Mouse (Mus musculus) CH12F3 (cell line): ENCODE results near the gene Bgn.

Experiments
- in situ Hi-C: fragments of 300-500 bp; cut with MboI; formaldehyde crosslinking; loops from 2 replicates; pipeline ENCODE4 v1.14.3; 2020; ENCODE audit warnings: low sequenced_read_pairs

Bgn gene

DNA sequence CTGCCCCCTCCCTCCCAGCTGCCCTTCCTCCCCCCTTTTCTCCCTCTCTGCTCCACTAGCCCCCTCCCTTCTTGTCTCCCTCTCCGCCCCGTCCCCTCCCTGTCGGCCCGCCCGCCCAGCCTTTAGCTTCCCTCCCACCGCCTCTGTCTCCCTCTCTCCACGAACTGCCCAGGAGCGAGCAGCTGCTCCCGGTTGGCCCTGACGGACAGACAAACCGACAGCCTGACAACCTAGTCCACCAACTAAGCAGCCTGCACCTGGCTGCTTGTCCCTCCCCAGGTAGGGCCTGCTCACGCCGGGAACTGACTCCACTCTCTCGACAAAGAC is at the start of gene Bgn:
TSS of gene Bgn (plus strand) at position 119 of the 327 bp plus-strand sequence.
- in situ Hi-C loops: no loop called here

DNA sequence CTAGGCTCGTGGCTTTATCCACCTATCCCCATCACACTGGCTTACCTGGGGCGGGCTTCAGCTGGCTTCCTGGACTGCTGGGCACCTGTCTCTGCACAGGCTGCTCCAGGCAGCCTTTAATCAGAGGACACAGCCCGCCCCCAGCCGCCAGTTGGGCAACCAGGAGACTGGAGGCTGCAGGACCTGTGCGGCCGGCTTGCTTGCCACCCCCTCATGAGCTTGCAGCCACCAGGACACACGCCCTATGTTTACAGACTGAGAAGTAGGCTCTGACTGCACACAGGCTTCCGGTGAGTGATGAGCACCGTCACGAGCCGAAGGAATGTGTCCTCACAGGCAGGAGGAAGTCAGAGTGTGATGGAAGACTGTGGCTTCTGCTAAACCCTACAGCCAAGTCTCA is 48.1 kb upstream of the Bgn start, which contains the start of gene Trex2:
TSS of gene Trex2 (minus strand) at position 93 of the 400 bp plus-strand sequence.
- in situ Hi-C loops: no loop called here

DNA sequence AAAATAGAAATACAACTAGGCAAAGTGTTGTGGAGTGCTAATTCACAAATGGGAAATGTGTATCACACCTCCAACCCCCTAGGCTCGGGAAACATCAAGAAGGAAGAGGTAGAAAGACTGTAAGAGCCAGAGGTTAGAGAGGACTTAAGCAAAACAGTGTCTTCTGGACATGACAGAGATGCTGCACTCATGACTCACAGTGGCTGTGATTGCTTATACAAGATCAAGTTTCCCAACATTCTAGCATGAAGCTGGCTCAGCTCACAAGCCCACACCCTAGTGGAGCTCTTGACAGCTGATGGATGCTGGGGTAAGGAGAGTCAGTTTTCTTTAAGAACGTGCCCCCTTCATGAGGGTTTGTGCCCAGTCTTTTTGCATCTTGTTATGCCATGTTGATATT is 42.0 kb upstream of the Bgn start:
- in situ Hi-C loops: no loop called here

DNA sequence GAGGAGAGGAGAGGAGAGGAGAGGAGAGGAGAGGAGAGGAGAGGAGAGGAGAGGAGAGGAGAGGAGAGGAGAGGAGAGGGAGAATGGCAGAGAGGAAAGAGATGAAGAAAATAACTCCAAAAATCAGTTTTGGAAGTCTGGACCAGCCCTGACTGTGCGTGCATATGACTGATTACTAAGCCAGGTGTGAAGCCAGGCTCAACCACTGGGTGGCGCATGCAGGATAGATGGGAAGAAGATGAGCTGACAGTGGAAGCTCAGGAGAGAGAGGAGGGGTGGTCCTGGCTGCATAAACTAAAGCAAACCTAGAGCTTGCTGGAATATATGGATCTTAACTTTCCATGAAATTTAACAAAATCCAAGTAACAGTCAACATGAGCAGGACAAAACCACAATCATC is 31.5 kb upstream of the Bgn start:
- in situ Hi-C loops: no loop called here

DNA sequence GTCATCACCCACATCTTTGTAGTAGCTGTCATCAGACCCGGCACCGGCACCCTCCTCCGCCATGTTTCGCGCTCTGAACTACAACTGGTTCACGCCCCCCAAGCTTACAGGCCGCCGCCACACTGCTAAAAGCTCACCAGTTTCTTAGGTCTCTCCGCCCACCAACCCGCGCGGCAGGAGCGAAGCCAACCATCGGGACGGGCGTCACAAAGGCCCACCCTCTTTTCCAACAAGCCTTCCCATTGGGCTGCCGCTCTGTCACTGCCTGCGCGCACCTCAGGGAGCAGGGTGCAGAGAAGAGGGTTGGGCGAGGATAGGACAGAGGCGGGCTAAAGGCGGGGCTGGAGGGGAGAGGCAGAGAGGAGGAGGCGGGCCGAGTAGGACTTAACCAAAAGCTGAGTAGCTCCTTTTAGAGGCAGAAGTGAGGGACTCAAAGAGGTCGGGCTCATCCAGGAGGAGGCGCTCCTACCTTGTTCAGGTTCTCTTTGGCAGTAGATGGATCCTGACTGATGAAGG is 24.5 kb upstream of the Bgn start, which contains the start of gene Haus7:
TSS of gene Haus7 (minus strand) at position 168 of the 516 bp plus-strand sequence.
- in situ Hi-C loops: no loop called here

DNA sequence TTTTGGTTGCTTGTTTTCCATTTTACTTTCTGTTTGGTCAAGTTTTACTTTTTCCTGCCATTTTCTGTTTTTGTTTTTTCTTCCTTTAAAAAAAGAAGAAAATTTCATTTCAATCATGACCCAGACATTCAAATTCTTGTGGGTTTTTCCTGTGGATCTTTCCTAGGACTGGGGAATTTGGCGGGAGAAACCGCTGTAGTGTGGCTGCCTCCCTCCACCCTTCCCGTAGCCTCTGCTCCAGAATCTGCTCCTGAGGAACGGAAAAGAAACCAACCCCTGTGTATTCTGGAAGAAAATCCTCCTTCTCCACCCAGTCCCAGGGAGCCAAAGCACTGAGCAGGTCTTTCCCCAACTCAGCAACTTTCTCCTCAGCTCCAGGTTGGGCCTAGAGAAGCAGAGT is 22.6 kb upstream of the Bgn start:
- in situ Hi-C loops: no loop called here

DNA sequence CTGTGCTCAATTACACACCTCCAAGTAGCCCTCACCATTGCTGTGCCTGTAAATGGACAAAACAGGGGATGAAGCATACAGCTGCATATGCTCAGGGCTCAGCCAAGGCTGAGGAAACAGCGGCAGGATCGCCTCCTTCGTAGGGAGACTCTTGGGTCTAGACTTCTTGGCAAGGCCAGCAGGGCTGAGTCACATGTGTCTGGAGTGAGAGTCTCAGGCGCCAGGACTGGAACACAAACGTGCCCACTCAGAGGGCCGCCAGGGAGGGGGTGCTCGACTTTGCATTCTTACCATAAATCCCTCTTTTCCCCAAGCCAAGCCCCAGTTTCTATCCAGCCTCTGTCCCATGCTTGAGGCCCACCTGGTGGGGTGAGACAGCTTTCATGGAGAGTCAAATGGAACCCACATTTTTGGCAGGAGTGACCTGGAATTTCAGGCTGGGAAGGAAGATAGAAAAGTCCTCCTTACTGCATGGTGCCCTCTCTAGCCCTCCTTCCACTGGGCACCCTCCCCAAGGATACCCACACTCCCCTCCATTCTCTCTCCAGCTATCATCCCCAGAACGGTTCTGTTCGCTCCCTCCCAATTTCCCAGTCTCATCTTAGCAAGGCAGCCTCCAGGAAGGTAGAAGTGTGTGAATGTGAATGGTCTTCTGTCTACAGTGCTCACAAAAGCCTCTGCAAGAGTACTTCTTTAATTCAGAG is 17.8 kb upstream of the Bgn start:
- in situ Hi-C loops: no loop called here

DNA sequence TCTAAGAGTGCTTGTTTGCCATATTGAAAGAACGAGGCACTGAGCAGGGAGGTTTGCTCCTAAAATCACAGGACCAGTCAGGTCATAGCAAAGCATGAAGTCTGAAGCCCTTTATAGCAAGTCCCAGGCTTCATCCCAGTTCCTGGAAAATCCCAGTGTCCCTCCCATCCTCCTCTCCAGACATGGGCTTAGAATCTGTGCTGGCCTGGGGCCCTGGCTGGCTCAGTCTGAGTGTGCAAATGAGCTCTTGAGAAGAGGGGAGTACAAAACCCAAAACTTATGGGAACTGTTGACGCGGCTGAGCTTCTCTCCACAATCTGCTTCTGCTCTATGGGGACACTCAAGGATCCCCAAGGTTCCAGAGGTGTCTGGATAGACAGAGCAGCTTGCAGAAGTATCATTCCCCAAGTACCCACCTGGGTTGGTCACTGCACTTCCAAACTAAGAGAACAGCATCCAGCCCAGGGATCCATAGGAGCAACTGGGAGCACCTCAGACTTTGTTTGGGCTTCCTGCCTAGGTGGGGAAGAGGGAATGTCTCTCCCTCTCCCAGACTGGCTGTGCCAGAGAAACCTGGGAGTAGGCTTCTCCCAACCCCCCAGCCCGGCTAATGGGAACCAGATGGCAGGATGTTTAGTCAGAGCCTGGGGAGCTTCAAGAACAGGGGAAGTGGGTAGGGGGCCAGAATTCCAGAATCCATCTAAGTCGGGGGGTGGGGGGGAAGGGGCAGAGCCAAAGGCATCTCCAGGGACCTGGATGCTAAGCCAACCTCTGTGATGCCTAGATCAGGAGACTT is 15.8 kb upstream of the Bgn start:
- in situ Hi-C loops: no loop called here

DNA sequence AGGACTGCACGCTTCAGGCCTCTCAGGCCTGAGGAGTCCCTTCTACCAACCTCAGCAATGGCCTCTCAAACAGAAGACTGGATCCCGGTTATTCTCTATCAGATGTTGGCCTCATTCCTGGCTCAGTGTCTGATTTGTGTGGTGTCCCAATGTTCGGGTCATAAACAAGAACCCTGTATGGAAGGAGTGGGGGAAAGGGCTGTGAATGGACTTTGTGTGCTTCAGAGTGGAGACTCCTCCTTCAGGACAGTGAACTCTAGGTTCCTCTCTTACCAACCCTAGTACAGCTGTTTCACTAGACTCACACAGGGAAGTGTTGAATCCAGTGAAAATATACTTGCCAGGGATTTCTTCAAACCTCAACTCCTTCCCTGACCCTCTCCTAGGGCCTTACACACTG is 15.1 kb upstream of the Bgn start:
- in situ Hi-C loops: no loop called here

DNA sequence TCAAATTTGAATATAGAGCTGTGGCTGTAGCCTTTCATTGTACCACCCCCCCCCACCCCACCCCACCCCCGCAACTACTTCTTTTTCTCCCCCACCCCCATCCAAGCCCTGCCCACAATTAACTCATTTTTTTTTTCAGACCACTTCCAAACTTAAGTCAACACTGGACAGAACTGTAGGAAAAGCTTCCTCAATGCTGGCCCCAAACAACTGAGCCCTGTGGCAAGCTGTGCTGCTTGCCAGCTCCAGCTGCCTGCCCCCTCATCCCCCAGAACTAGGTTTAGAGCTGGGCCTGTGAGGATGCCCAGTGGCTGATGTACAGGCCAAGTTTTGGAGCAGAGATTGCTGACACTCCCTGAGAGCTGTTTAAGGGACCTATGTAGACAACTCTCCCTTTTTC is 14.7 kb upstream of the Bgn start:
- in situ Hi-C loops: no loop called here

DNA sequence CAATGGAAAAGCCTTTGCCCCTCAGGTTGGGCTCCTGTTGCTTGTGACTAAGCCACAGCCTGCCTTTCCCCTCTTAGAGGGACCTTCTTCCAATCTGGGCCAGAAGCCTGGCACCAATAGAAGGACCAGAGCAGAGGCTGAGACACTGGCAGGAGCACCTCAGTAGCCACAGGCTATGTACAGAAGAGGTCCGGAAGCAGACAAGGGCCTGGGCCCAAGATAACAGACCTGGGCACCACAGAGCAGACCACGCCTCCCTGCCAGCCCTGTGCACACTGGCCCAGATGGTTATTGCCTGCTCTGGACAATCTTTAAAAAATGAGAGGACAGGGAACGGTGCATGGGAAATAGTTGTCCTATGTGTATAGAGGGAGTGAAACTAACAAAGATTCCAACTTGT is 11.6 kb upstream of the Bgn start:
- in situ Hi-C loops: no loop called here

DNA sequence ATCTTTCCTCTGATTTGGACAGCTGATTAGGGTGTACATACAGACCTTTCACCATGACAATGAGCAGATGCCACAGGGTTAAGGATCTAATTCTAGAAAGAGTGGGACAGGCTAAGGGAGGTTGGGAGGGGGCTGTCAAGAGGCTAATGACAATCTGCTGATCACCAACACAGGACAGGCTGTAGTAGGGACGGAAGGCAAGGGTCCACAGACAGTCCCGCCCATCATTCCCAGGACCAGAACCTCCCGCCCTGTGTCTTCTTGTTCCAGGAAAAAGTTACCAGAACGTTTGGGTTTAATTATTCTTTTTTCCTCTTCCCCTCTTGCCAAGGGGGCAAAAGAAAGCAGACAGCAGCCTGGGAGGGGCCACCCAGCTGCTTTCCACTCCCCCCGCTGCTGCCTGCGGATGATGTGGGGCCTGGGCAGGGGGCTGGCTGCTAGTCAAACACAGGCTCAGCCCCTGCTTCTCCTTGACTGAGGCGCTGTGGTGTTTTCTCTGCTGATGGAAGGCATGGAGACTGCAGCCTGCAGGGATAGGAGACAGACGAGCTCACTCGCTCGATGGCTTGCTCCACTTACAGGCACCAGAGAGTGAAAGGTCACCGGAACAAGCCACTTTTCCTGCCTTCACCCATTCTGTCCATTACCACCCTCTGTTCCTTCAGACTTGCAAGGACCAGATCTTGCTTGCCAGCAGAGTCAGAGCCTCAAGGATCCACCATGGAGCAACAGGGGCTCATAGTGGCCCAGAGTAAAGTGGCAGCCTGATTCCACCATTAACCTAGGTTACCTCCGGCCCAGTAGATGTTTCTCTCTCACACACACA is 8.8 kb upstream of the Bgn start:
- in situ Hi-C loops: no loop called here

DNA sequence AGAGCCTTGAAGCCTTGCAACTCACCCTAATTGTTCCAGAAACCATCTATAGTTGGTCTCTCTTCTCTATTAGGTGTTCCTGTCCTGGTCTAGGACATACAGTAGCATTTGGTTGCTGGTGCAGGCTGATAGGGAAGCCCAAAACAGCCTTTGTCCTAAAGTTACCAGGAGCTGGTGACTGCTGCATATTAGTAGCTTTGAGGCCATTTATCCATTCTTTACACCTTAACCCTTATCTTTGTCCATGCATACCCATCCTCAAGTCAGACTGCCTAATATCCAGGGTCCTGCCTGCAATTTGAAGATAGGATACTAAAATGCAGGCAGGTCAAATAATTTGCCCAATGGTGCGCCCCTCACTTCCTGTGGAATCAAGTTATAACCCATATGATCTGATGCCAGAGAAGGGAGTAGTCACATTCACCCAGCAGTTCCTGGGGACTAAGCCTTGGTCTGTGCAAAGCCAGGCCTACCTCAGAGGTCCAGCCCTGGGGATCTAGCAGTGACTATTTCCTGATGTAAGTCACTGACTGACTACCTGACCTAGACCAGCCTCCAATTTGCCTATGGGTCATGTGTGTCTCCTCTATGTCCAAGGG is 7.6 kb upstream of the Bgn start:
- in situ Hi-C loops: no loop called here

DNA sequence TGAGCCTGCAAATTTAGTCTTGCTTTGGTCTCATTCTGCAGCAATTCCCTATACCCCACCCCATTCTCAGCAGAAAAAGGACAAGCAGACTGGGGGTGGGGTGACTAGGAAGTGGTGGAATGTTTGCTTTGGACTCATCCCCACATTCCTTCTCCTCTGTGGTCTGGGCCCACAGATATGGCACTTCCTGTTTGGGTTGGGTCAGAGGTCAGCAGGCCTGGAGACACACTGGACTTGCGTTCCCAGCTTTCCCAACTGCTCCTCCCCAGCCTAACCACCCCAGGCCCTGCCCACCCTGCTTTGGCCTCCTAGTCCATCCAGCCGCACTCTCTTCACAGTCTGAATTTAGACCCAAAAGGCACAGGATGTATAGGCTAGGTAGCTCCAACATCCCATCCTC is 6.8 kb upstream of the Bgn start:
- in situ Hi-C loops: no loop called here

DNA sequence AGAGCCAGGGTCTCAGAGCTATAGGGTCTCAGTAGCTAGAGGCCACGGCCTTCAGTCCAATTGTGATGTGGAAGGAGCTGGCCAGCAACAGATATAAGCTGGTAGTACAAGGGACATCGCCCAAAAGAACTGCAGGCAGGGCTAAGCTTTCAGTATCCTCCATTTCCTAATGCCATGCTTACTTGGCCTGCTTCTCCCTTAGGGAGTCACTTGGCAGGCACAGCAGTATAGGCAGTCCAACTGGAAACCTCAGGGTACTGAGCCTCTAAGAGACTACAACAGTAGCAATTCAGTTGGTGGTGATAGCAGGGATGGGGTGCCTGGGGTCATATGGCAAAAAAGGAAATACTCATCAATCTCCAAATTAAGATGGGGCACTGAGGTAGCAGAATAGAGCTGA is 5.9 kb upstream of the Bgn start:
- in situ Hi-C loops: no loop called here

DNA sequence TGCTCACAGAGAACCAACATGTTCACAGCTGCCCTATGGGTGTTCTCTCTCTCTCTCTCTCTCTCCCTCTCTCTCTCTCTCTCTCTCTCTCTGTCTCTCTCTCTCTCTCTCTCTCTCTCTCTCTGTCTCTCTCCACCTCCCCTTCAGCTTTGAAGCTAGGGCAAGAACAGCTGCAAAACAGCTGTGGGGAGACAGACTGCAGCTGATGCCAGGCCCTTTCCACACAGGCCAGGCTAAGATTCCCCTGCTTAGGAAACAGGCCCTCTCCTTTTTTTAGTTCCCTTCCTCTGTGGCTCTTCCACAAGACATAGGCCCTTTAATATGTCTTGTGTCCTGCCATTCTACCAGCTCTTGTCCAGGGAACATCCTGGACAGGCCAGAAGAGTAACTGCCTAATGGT is 3.7 kb upstream of the Bgn start:
- in situ Hi-C loops: no loop called here

DNA sequence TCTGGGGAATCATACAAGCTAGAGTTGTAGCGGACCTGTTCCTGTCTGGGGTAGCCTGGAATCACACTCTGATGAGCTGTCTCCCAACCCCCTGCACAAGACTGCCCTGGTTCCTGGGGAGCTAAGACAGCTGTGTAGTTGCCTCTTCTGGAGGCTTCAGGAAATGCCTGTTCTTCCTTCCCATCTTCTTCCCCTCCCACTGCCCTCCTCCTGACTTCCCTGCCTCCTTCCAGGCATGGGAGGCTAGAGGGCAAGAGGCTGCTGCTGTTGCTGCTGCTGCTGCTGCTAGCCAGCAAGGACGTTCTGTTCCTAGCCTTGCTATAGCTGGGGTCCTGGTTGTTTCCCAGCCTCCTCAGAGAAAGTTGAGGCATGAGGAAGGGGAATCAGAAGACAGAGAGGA is 3.1 kb upstream of the Bgn start:
- in situ Hi-C loops: no loop called here

DNA sequence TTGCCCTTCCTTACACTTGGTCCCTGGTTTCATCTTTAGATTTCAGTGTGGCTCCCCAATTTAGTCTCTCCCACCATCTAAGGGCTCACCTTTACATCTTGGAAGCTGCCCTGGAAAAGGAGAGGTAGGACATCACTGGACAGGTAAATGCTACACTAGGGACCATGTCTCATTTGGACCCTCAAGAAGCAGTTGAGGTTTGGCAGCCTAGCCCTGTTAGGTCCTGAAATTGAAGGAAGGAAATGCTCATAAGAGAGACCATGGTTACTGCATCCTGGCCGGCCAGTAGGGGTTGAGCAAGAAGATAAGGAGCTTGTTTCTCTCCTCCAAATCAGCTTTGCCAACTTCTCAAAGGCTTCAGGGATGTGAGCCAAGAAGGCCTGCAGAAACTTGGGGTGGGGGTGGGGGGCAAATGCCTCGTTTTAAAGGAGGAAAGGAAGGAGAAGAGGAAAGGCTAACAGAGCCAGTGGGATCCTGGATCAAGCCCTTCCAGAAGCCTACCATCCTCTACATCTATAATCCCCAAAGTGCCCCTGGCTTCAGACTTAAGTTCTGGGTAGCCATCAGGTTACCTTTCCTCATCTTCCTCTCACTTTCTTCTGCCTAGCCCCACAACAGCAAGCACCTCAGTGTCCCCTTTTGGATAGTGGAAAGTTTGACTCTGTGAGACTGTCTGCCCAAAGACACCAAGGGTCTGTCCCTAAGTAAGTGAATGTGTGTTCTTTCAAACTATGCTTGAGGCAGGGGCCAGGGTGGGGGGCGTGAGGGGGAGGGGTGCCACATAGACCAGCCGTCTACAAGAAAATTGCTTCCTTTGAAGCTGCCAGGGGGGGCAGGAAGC is 539 bp upstream of the Bgn start:
- in situ Hi-C loops: no loop called here

DNA sequence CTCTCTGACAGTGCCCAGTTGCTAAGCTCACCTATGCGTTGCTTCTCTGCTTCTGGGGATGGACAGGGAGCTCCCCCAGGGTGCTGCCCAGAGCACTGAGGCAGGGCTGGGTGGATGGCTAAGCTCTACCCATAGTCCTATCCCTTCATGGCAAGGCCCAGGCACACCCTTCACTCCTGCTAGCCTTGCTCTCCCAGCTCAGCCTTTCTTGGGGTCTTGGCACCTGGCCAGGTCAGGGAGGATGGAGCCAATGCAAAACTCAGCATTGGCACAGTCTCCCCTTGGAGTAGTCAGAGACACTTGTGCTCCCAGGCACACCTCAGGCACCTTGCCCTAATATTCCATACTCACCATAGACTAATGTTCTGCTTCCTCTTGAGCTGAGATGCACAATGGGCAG is 674 bp downstream of the Bgn start:
- in situ Hi-C loops: no loop called here

DNA sequence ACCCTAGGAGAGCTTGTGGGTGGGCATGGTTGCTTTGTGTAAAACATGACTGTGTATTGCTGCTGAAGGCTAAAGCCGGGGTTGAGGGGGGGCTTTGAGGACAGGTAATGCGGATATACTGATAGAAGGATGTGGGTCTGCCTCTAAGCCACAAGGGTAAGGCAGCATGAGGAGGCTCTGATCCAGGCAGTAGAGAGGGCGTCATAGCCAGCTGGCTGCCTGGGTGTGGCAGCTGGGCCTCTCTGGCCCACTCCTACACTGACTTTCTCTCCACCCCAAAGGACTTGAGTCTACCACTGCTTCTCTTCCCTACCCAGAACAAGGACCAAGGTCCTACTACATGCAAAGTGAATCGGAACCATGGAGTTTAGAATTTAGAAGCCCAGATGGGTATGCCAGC is 1.5 kb downstream of the Bgn start:
- in situ Hi-C loops: no loop called here
